Mouse (Mus musculus) adrenal gland, postnatal 14 days (tissue): Measurements from ENCODE around the gene Ccdc86. TPM values are rescaled to one million over a fixed set of nuclear protein-coding genes. Genes with fewer than 3 reads are reported as not detected.

Experiments used
- DNase-seq: peaks from one replicate; pipeline ENCODE4 v3.0.0; 2021; ENCODE audit warnings: mixed read lengths
- total RNA-seq: library from RNA; stranded (reverse); gene quantifications from 2 replicates; pipeline ENCODE4 v1.2.3, GENCODE M21; 2021

Ccdc86 gene
- total RNA-seq, 1 experiment from 2014 or later, result 13.6 TPM

DNA sequence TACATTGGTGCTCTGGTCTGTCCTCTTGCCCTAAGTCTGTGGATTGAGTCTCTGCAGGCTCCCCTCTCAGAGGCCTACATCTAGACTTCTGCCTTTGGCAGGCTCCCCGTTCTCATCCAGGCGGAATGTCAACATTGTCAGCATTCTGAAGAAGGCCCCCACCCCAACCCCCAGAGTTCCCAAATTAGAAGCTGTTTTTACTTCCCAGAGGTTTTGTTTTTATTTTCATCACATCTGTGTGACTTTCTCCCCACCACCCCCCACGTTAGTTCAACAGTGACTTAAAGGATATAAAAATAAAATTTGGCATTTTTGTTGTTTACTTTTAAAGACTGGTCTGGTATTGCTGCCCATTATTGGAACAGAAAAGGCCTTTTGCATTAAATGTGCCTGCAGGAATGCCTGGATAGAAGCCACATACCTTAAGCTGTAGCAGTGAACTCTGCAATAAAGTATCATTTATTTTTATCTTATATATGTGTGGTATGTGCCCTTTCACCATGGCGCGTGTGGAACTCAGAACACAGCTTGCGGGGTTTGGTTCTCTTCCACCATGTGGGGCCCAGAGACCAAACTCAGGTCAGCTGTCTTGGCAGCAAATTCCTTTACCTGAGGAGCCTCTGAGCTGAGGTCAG is 39.9 kb downstream of the Ccdc86 start:
- no peak for DNase-seq

DNA sequence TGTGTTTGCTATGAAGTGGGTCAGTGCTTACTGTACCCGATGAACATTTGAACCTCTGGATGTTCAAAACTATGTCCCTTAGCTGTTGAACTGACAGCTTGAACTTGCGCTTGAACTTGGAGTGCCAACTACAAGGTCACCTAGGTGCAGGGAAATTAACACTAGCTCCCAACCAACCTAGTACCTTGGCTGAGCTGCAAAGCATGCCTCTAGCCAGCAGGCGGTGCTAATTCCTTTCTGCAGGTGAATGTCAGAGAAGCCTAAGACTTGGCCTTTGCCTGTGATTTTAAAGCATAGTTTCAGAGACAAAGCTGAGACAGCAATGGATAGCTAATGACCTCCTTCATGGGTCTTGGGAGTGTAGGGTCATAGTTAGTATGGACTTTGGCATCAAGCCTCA is 41.2 kb downstream of the Ccdc86 start:
- peak; percentile 74 for DNase-seq

DNA sequence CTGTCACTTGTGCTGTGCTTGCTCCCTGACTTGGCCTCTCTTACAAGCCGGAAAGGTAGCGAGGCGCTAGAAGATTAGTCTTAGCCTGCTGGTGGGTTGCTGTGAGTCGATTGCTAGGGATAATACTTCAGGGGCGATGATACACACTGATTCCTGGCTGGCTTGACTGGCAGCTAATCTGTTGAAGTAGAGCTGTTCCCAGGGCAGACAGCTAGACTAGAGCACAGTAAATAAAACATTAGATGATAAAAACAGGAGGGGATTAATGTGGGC is 43.4 kb downstream of the Ccdc86 start:
- DNase-seq, result no peak

DNA sequence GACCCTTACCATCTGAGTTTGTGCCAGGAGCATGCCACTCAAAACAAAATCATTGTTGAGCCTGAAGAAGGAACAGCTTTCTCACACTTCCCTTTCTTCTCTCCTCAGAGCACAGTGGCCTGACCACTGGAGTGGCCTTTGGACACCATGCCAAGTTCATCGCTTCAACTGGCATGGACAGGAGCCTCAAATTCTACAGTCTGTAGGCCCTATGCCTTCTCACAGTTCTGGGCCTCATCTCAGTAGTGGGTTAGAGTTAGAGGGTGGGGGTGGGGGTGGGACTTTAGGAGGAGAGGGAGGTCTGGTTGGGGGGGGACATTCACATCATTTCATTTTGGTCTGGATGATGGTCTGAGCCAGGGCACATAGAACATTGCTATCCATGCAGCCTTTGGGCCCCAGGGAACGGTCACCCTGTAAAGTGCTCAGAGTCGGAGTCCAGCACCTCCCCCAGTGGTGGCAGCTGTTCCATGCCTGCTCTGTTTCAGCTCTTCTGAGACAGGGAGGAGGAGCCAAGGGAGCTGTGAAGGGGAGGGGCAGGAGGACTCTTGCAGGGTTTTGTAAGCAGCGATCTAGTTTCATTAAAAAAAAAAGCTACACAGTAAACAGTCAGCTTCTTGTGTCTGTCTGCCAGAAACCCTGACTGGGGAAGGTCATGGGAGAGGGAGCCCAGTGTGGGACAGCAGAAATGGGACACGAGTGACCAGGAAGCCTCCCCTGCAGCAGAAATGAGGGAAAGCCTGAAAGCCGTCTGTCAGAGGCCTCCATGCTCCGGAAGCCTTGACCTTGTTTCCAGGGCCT is 43.9 kb downstream of the Ccdc86 start:
- peak; percentile 88 for DNase-seq

DNA sequence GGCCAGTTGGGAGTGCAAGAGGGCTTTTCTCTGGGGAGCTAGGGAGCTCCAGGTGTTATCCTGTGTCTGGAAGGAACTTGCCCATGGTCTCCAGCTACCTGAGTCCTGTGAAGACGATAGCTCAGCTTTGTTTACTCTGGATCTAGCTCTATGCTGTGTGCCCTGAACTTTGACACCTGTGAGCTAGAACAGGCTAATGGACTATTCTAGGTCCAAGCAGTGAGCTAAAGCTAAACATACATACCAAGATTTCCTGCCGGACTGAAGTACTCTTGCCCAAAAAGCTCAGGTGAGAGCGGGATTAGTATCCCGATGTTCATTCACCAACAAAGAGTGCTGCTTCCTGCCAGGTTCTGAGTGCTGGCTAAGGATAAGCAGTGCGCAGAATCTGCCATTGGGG is 44.6 kb downstream of the Ccdc86 start:
- DNase-seq, result no peak

DNA sequence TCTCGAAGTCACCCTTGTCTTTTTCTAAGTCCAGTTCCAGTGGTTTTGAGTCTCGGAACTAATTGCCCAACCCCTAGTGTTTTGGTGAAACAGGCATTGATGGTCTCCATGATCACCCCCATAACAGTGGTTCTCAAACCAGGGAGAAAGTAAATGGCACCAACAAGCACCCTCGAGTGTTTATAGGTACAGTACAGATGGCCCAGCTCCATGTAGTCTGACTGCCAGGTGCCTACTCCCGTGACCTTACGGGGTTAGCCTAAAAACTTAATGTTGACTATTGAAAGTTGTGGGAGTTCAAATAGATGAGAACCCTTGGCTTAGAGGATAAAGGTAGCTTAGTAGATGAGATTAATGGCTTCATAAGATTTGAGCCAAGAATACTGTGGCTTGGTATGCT is 48.0 kb downstream of the Ccdc86 start:
- no peak for DNase-seq

DNA sequence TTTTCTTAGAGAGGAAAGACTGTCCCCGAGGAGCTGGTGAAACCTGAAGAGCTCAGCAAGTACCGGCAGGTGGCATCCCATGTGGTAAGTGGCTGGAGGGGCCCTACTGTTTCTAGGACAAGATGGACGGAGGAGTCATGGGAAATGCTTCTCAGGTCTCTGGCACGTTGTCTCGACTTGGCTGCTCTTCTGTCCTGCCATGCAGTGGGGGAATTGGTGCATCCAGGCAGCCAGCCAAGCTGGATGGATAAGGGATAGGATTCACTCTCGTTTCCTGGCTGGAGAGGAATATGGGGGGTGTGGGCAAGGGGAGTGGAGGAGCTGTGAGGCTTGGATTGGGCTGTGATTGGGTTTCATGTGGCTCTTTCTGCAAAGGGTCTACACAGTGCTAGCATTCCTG is 48.8 kb downstream of the Ccdc86 start:
- DNase-seq, result no peak

DNA sequence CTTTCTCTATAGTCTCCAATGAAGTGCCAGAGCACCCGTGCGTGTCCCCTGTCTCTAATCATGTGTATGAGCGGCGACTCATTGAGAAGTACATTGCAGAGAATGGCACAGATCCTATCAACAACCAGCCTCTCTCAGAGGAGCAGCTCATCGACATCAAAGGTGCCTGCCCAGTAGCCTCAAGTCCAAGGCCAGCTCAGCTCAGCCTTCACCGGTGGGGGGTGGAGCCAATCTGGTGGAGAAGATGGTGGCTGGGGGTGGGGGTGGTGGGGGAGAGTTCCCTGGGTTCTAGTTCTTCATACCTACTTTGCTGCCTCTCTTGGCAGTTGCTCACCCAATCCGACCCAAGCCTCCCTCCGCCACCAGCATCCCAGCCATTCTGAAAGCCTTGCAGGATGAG is 51.6 kb downstream of the Ccdc86 start:
- DNase-seq, result peak; percentile 62

DNA sequence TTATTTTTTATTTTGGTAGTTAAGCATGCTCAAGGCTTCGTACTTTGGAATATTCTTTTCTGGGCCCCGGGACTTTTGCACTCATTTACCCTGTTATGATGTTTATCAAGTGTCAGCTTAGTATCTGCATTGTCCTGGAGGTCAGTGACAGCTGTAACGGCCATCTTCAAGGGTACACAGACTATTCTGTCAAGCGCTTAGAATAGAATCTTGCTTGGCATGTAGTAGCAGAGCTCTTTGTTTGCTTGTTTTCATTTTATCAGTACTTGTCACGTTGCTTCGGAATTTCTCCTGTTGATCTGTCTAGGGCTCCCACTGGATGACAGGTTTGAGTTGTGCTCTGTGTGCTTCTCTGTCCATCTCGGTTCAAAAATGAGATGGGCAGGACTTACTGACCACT is 52.2 kb downstream of the Ccdc86 start:
- DNase-seq, result no peak

DNA sequence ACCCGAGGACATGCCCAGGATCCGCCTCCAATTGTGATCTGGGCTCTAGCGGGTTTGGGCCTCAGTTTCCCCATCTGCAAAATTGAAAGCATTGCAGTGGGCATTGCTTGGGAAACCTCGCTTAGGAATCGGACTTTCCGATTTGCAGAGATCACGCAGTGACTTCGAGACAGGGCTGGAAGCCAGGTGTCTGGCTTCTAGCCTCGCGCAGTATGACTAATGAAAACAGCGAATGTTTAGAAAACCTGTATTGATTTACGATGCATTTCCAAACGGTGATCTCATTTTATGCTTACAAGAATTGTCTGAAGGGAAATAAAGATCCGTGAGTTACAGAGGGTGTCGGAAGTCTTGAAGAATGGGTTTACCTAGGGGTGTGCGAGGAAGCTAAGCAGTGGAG is 53.4 kb downstream of the Ccdc86 start:
- DNase-seq, result peak; percentile 64

DNA sequence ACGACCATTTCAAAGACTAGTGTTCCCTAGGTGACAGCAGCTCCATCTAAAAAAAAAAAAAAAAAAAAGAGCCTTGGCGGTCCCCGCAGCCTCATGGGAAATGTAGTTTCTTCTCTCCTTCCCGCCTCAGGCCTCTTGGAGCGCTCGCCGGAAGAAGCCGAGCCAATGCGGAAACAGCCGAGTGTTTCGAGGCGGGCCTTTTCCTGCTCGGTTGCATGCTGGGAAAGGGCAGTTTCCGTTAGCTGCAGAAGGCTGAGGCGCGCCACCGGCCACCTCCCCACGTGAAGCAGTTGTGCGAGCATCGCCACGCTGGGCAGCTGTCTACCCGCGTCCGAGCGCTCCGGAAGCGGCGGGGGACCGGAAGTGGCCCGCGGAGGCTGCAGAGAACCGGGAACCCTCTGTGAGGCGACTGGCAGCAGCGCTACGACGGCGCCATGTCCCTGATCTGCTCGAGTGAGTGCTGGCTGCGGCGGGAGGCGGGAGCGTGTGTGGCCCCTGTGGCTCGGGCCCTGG is 54.0 kb downstream of the Ccdc86 start, which contains the start of gene Prpf19:
Gene Prpf19 (plus strand): TSS at position 216 of the 513 bp plus-strand sequence.
- peak; percentile 98 for DNase-seq

DNA sequence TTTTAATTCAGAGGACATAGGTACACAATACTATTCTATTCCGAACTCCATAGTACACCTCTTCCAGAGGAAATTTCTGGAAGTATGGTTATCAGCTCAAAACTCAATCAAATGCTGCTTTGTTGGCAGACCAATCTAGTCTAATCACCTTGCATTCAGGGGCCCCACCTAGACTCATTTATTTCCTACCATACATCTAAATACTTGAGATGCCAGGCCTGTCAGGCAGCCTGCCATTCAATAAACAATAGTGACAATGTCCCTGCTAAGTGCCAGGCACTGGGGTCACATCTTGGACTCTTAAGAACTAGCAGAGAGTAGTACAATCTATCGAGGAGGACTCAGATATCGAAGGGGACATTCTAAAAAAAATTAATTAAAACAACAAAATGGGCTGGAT is 56.9 kb downstream of the Ccdc86 start:
- no peak for DNase-seq

Other genes with a start within 250 kb of the Ccdc86 start
- 1.3 and 8.7 TPM in 2 replicates for gene Cd5, start 210.3 kb downstream of the Ccdc86 start, total RNA-seq
- gene Cd6, start 119.2 kb downstream of the Ccdc86 start, total RNA-seq, result 0.41 and 5.2 TPM in 2 replicates
- 2.0 and 2.6 TPM in 2 replicates for gene Slc15a3, start 109.5 kb downstream of the Ccdc86 start, total RNA-seq
- 19.6 and 20.2 TPM in 2 replicates for gene Tmem132a, start 79.3 kb downstream of the Ccdc86 start, total RNA-seq
- gene Tmem109, start 67.3 kb downstream of the Ccdc86 start, total RNA-seq, result 92.7 and 101 TPM in 2 replicates
- 125 and 126 TPM in 2 replicates for gene Prpf19, start 54.0 kb downstream of the Ccdc86 start, total RNA-seq
- not detected in 2 replicates for gene Zp1, start 28.6 kb downstream of the Ccdc86 start, total RNA-seq
- gene Ptgdr2, start 12.1 kb downstream of the Ccdc86 start, total RNA-seq, result not detected in 2 replicates
- gene Ms4a10, start 25.4 kb upstream of the Ccdc86 start, total RNA-seq, result 4.4 and 8.0 TPM in 2 replicates
- gene Ms4a15, start 44.0 kb upstream of the Ccdc86 start, total RNA-seq, result not detected in 2 replicates
- gene Ms4a18, start 68.8 kb upstream of the Ccdc86 start, total RNA-seq, result not detected in 2 replicates
- gene Ms4a8a, start 131.8 kb upstream of the Ccdc86 start, total RNA-seq, result 1.5 and 2.5 TPM in 2 replicates
- not detected in 2 replicates for gene 1700017D01Rik, start 181.6 kb upstream of the Ccdc86 start, total RNA-seq
- not detected in 2 replicates for gene 1700025F22Rik, start 216.1 kb upstream of the Ccdc86 start, total RNA-seq
- gene Ms4a13, start 247.5 kb upstream of the Ccdc86 start, total RNA-seq, result not detected in 2 replicates